Mouse (Mus musculus): Measurements from ENCODE around the gene Antxr1. TPM values are rescaled to one million over a fixed set of nuclear protein-coding genes. Genes with fewer than 3 reads are reported as not detected.

The Antxr1 gene
- polyA plus RNA-seq, 1 experiment from 2014 or later, result 4.5 TPM

DNA sequence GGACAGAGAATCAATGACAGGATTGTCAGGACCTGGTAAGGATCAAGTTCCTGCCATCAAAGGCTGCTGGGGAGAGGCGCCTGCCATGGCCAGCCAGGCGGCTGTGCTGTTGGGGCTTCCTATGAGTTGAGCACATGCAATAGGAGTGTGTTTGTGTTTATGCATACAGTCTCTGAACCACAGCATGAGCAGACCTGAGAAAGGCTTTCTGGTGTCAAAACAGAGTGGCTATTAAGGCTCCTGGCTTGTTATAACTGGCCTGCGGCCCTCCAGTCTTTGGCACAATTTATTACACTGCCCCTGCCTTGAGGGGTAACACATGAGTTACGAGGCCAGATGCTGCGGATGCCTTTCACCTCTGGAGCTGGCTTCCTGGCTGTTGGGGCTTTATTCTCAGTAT is 175.4 kb downstream of the Antxr1 start:
- no peak for ATAC-seq (replicated peaks; ENCODE audit: insufficient number of reproducible peaks, low FRiP score, low TSS enrichment)
- H3K4me1 ChIP-seq (ENCODE audit: control insufficient read depth, insufficient read depth, low read length), result no peaks in the 10 kb centered on the region
- H3K4me2 ChIP-seq, result no peak overlapping the region
- no peaks in the 10 kb centered on the region for H3K9me3 ChIP-seq (replicated peaks; ENCODE audit: control insufficient read depth, low read length)
- WGBS (ENCODE audit: insufficient replicate concordance), result 84% methylated on average over 5 of the region's 5 CpGs
- H3K27me3 ChIP-seq (ENCODE audit: control insufficient read depth, insufficient read depth, low read length), result no peaks in the 10 kb centered on the region
- no peak overlapping the region for H3K9ac ChIP-seq (ENCODE audit: low read depth, low read length)
- H3K4me3 ChIP-seq (ENCODE audit: low read depth, low read length), result no peak overlapping the region
- no peak overlapping the region for H3K27ac ChIP-seq (ENCODE audit: low read depth, low read length)
- no peaks in the 10 kb centered on the region for H3K36me3 ChIP-seq (ENCODE audit: control insufficient read depth, insufficient read depth, low read length)

DNA sequence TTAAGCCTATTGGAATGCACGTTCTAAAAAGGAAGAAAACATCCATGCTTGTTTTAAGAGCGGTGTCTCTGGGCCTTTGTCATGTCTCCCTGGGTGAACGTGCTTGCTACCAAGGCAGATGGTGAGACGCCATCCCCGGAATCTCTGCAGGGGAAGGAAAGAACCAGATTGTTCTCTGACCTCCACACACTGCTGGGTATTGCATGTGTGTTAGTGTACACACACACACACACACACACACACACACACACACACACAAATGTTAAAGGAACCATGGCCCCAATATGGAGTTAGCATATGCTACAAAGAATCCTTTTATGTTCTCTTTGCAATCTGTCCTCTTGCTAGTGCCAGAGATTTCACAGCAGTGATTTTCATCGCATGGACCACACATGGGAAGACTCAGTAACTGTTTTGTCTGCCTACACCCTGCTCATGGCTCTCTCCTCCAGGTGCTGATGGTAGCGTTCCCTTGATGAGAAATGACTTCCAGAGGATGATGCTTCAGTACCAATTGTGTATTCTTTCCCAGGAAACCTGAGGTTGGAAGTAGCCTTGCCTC is 177.5 kb downstream of the Antxr1 start:
- Histone ChIP-seq H3K4me3 (ENCODE audit: low read depth, low read length) (no peak overlapping the region), H3K27ac (ENCODE audit: low read depth, low read length) (no peak overlapping the region), H3K4me2 (no peak overlapping the region), H3K36me3 (ENCODE audit: control insufficient read depth, insufficient read depth, low read length) (no peaks in the 10 kb centered on the region), H3K9me3 (replicated peaks; ENCODE audit: control insufficient read depth, low read length) (no peaks in the 10 kb centered on the region), H3K27me3 (ENCODE audit: control insufficient read depth, insufficient read depth, low read length) (no peaks in the 10 kb centered on the region), H3K9ac (ENCODE audit: low read depth, low read length) (no peak overlapping the region), H3K4me1 (ENCODE audit: control insufficient read depth, insufficient read depth, low read length) (no peaks in the 10 kb centered on the region)
- ATAC-seq (replicated peaks; ENCODE audit: insufficient number of reproducible peaks, low FRiP score, low TSS enrichment), result no peak
- 81% methylated on average over 7 of the region's 7 CpGs for WGBS (ENCODE audit: insufficient replicate concordance)

DNA sequence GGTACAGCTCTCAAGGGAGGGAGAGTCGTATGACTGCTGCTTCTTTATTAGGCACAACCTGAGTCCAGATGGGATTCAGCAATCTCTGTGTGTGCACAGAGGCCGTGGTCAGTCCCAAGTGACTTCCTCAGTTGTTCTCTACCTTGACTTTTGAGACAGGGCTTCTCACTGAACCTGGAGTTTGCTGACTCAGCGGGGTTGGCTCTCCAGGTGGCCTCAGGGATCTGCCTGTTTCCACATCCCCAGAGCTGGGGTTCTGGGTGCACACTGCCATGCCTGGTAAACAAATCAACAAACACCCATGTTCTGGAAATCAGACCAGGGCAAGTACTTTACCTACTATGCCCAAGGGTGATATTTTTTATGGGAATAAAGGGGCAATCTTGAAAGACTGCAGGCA is 181.8 kb downstream of the Antxr1 start:
- H3K9ac ChIP-seq (ENCODE audit: low read depth, low read length), result no peak overlapping the region
- no peak for ATAC-seq (replicated peaks; ENCODE audit: insufficient number of reproducible peaks, low FRiP score, low TSS enrichment)
- H3K4me2 ChIP-seq, result no peak overlapping the region
- H3K9me3 ChIP-seq (replicated peaks; ENCODE audit: control insufficient read depth, low read length), result no peaks in the 10 kb centered on the region
- 0 out of 2 replicates have a peak, but pooled peaks cover 2% of the 10 kb centered on the region for H3K4me1 ChIP-seq (ENCODE audit: control insufficient read depth, insufficient read depth, low read length)
- no peaks in the 10 kb centered on the region for H3K27me3 ChIP-seq (ENCODE audit: control insufficient read depth, insufficient read depth, low read length)
- H3K4me3 ChIP-seq (ENCODE audit: low read depth, low read length), result no peak overlapping the region
- 83% methylated on average over 3 of the region's 3 CpGs for WGBS (ENCODE audit: insufficient replicate concordance)
- no peak overlapping the region for H3K27ac ChIP-seq (ENCODE audit: low read depth, low read length)
- no peaks in the 10 kb centered on the region for H3K36me3 ChIP-seq (ENCODE audit: control insufficient read depth, insufficient read depth, low read length)

DNA sequence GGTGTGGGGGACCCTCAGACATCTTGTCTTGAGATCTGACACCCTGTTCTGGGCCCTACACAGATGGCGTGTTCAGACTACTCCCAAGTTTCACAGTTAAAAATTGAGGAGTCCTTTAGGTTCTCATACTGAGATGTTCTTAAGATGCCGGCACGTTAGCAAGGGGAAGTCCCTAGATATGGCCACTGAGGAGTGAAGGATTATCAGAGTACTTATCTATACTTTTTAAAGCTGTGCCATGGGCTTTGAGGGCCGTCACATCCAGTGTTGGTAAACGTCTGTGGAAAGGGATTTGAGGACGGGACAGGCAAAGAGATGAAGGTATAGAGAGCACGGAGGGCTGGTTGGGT is 182.4 kb downstream of the Antxr1 start:
- no peaks in the 10 kb centered on the region for H3K9me3 ChIP-seq (replicated peaks; ENCODE audit: control insufficient read depth, low read length)
- no peak overlapping the region for H3K9ac ChIP-seq (ENCODE audit: low read depth, low read length)
- H3K4me2 ChIP-seq, result no peak overlapping the region
- 65% methylated on average over 7 of the region's 7 CpGs for WGBS (ENCODE audit: insufficient replicate concordance)
- H3K4me1 ChIP-seq (ENCODE audit: control insufficient read depth, insufficient read depth, low read length), result 0 out of 2 replicates have a peak, but pooled peaks cover 2% of the 10 kb centered on the region
- ATAC-seq (replicated peaks; ENCODE audit: insufficient number of reproducible peaks, low FRiP score, low TSS enrichment), result no peak
- no peak overlapping the region for H3K27ac ChIP-seq (ENCODE audit: low read depth, low read length)
- H3K27me3 ChIP-seq (ENCODE audit: control insufficient read depth, insufficient read depth, low read length), result no peaks in the 10 kb centered on the region
- H3K36me3 ChIP-seq (ENCODE audit: control insufficient read depth, insufficient read depth, low read length), result no peaks in the 10 kb centered on the region
- H3K4me3 ChIP-seq (ENCODE audit: low read depth, low read length), result no peak overlapping the region

DNA sequence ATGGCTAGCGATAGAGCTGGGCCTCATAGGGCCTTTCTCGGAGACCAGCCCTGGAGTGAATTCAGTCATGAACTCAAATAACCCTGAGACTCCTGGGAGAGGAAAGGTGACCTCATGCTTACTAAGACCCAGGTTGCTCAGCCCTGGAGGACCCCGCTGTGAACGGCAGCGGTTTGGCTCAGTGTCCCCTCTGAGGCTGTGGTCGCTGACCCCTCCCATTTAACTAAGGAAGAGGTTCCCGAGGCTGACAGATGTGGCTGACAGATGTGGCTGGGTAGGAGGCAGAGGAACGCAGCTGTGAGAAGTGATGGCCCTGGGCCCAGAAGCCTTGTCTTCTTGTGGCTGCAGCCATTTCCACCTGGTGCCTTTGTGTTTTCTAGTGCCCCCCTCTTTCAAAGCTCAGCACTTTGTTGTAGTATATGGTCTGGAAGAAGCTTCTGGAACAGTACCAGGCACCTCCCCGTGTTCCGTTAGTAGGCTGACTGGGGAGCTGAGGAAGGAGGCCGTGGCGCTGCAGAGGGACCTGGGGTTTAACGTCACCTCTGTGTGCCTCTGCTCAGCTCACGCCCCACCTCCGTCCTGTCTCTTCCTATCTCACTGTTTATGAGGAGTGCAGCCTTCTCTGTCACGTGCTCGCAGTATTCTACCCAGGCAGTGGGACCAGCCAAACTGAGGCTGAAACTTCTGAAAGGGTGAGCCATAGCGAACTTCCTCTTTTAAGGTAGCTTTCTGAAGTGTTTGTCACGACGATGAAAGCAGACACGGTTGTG is 183.0 kb downstream of the Antxr1 start:
- Histone ChIP-seq H3K36me3 (ENCODE audit: control insufficient read depth, insufficient read depth, low read length) (no peaks in the 10 kb centered on the region), H3K9ac (ENCODE audit: low read depth, low read length) (no peak overlapping the region), H3K4me3 (ENCODE audit: low read depth, low read length) (no peak overlapping the region), H3K9me3 (replicated peaks; ENCODE audit: control insufficient read depth, low read length) (no peaks in the 10 kb centered on the region), H3K4me1 (ENCODE audit: control insufficient read depth, insufficient read depth, low read length) (0 out of 2 replicates have a peak, but pooled peaks cover 2% of the 10 kb centered on the region), H3K27me3 (ENCODE audit: control insufficient read depth, insufficient read depth, low read length) (no peaks in the 10 kb centered on the region), H3K4me2 (0 out of 2 replicates have a peak overlapping the region, but pooled peaks have one; percentile 6), H3K27ac (ENCODE audit: low read depth, low read length) (no peak overlapping the region)
- WGBS (ENCODE audit: insufficient replicate concordance), result 65% methylated on average over 21 of the region's 21 CpGs
- ATAC-seq (replicated peaks; ENCODE audit: insufficient number of reproducible peaks, low FRiP score, low TSS enrichment), result 0 out of 2 replicates have a peak, but pooled peaks have one; percentile 76

DNA sequence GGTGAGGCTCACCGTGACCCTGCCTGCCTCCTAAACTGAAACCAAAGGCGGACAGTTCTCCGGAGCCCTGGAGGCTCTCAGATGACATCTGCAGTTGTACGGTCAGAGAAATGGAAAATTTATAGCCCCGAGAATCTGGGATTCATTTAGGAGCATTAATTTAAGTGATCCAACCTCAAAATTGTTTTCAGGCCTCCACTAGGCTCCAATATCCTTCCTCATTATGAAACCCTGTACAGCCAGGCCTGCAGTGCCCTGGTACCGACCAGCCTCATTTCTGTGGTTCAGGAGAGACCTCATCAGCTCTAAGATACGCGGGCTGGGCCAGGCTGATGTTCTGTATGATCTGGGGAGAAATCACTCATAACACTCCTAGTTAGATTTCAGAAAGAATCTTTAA is 184.2 kb downstream of the Antxr1 start:
- no peak overlapping the region for H3K9ac ChIP-seq (ENCODE audit: low read depth, low read length)
- no peaks in the 10 kb centered on the region for H3K36me3 ChIP-seq (ENCODE audit: control insufficient read depth, insufficient read depth, low read length)
- 0 out of 2 replicates have a peak, but pooled peaks cover 2% of the 10 kb centered on the region for H3K4me1 ChIP-seq (ENCODE audit: control insufficient read depth, insufficient read depth, low read length)
- H3K27ac ChIP-seq (ENCODE audit: low read depth, low read length), result no peak overlapping the region
- no peak for ATAC-seq (replicated peaks; ENCODE audit: insufficient number of reproducible peaks, low FRiP score, low TSS enrichment)
- no peak overlapping the region for H3K4me3 ChIP-seq (ENCODE audit: low read depth, low read length)
- 92% methylated on average over 8 of the region's 8 CpGs for WGBS (ENCODE audit: insufficient replicate concordance)
- no peaks in the 10 kb centered on the region for H3K9me3 ChIP-seq (replicated peaks; ENCODE audit: control insufficient read depth, low read length)
- H3K4me2 ChIP-seq, result no peak overlapping the region
- no peaks in the 10 kb centered on the region for H3K27me3 ChIP-seq (ENCODE audit: control insufficient read depth, insufficient read depth, low read length)

DNA sequence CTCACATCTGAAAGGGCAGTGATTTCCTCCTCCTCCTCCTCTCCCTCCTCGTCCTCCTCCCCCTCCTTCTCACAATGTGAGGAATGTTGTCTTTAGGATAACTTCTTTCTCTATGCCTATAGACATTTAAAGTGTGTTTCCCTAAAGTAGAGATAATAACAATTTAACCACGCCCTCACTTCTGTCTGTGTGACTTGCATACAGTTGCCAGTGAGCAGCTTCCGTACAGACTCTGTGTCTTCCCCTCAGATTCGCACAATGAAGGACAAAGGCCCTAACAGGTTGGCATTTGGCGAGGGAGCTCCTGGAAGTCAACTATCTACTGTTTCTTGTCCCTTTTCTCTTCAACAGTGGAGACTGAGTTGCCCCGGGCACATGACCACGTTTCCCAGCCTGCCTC is 185.2 kb downstream of the Antxr1 start:
- no peak for ATAC-seq (replicated peaks; ENCODE audit: insufficient number of reproducible peaks, low FRiP score, low TSS enrichment)
- 63% methylated on average over 7 of the region's 7 CpGs for WGBS (ENCODE audit: insufficient replicate concordance)
- no peak overlapping the region for H3K4me2 ChIP-seq

DNA sequence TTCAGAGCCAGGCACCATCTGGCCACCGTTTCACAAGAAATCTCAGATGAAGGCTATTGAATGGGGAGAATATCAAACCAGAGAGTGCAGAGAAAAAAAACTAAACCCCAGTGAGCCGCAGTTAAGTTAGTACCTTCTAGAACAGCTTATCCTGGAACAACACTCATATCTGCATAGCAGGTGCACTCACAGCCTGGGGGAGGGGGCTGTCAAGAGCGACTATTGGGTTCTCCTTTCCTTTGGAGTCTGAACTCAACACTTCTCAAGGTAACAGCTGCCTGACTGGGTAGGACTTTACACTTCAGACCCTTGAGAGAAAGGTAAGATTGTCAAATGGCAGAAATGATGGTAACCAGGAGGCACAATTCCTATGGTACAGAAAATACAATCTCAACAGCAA is 187.7 kb downstream of the Antxr1 start:
- H3K4me2 ChIP-seq, result no peak overlapping the region
- H3K4me3 ChIP-seq (ENCODE audit: low read depth, low read length), result no peak overlapping the region
- WGBS (ENCODE audit: insufficient replicate concordance), result 57% methylated on average over 3 of the region's 3 CpGs
- H3K9ac ChIP-seq (ENCODE audit: low read depth, low read length), result no peak overlapping the region
- H3K4me1 ChIP-seq (ENCODE audit: control insufficient read depth, insufficient read depth, low read length), result 0 out of 2 replicates have a peak, but pooled peaks cover 2% of the 10 kb centered on the region
- H3K27me3 ChIP-seq (ENCODE audit: control insufficient read depth, insufficient read depth, low read length), result no peaks in the 10 kb centered on the region
- H3K27ac ChIP-seq (ENCODE audit: low read depth, low read length), result no peak overlapping the region
- ATAC-seq (replicated peaks; ENCODE audit: insufficient number of reproducible peaks, low FRiP score, low TSS enrichment), result no peak
- H3K9me3 ChIP-seq (replicated peaks; ENCODE audit: control insufficient read depth, low read length), result no peaks in the 10 kb centered on the region
- H3K36me3 ChIP-seq (ENCODE audit: control insufficient read depth, insufficient read depth, low read length), result no peaks in the 10 kb centered on the region

More for the DNA sequence above, 185.2 kb downstream of the Antxr1 start:
- Histone ChIP-seq H3K4me3 (ENCODE audit: low read depth, low read length) (no peak overlapping the region), H3K9ac (ENCODE audit: low read depth, low read length) (no peak overlapping the region), H3K36me3 (ENCODE audit: control insufficient read depth, insufficient read depth, low read length) (no peaks in the 10 kb centered on the region), H3K27me3 (ENCODE audit: control insufficient read depth, insufficient read depth, low read length) (no peaks in the 10 kb centered on the region), H3K9me3 (replicated peaks; ENCODE audit: control insufficient read depth, low read length) (no peaks in the 10 kb centered on the region), H3K27ac (ENCODE audit: low read depth, low read length) (no peak overlapping the region), H3K4me1 (ENCODE audit: control insufficient read depth, insufficient read depth, low read length) (0 out of 2 replicates have a peak, but pooled peaks cover 2% of the 10 kb centered on the region)

DNA sequence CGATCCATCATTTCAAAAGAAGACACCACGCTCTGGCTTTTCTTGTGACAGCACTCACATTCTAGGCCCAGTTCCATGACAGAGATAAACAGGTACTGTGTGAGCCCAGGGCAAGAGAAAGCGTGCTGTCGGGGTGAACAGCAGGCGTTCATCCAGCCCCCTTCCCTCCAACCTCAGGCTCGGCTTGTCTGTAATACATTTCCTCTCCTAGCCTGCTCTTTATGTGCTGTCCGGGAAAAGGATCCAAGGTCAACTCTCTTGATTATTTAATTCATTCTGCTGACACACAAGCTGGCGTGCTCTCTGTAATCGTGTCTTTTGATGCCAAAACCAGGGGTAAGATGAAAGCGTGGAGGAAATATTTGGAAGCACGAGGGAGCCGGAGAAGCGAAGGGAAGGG is 192.0 kb downstream of the Antxr1 start:
- no peak for ATAC-seq (replicated peaks; ENCODE audit: insufficient number of reproducible peaks, low FRiP score, low TSS enrichment)

More for the DNA sequence above, 192.0 kb downstream of the Antxr1 start:
- Histone ChIP-seq H3K4me1 (ENCODE audit: control insufficient read depth, insufficient read depth, low read length) (no peaks in the 10 kb centered on the region), H3K9ac (ENCODE audit: low read depth, low read length) (no peak overlapping the region), H3K27ac (ENCODE audit: low read depth, low read length) (no peak overlapping the region), H3K4me3 (ENCODE audit: low read depth, low read length) (no peak overlapping the region), H3K27me3 (ENCODE audit: control insufficient read depth, insufficient read depth, low read length) (no peaks in the 10 kb centered on the region), H3K9me3 (replicated peaks; ENCODE audit: control insufficient read depth, low read length) (no peaks in the 10 kb centered on the region), H3K36me3 (ENCODE audit: control insufficient read depth, insufficient read depth, low read length) (no peaks in the 10 kb centered on the region), H3K4me2 (no peak overlapping the region)
- WGBS (ENCODE audit: insufficient replicate concordance), result 72% methylated on average over 13 of the region's 13 CpGs

Measured in heart, embryonic 11.5 days (tissue).